Mouse (Mus musculus) embryo, embryonic 10.5 days (tissue): ENCODE measurements around the gene H2-Aa.
A peak's percentile ranks its signal among the peaks of the same experiment; 100 is the strongest.
"Not testable (repeated sequence)": the region's sequence is repeated elsewhere in the genome, so short reads cannot be mapped to it uniquely, and the experiment has no call there.

Source experiments
- DNase-seq: peaks from one replicate; pipeline ENCODE4 v3.0.0-alpha.2; 2015; ENCODE audit warnings: low spot score

Gene H2-Aa

GRCm38 (mm10) chr17:34287648-34288047, at the start of gene H2-Aa:
H2-Aa (minus strand) TSS chr17:34287823.
- DNase-seq, result peak; percentile 81

GRCm38 (mm10) chr17:34331200-34331599, 43.6 kb upstream of the H2-Aa start:
- DNase-seq, result no peak

- no peak for DNase-seq
These were observed 42.2 kb upstream of the H2-Aa start for GRCm38 (mm10) chr17:34329807-34330206.

GRCm38 (mm10) chr17:34326373-34326772, 38.8 kb upstream of the H2-Aa start:
- DNase-seq, result no peak

GRCm38 (mm10) chr17:34325436-34325835, 37.8 kb upstream of the H2-Aa start, which contains the start of gene H2-Eb2:
H2-Eb2 (plus strand) TSS chr17:34325665.
- peak; percentile 17 for DNase-seq

GRCm38 (mm10) chr17:34317275-34317674, 29.7 kb upstream of the H2-Aa start:
- DNase-seq, result no peak

- no peak for DNase-seq
These were observed 29.1 kb upstream of the H2-Aa start for GRCm38 (mm10) chr17:34316697-34317096.

- DNase-seq, result no peak
These were observed 27.9 kb upstream of the H2-Aa start for GRCm38 (mm10) chr17:34315512-34315911.

- no peak for DNase-seq
These were observed 26.7 kb upstream of the H2-Aa start for GRCm38 (mm10) chr17:34314286-34314685.

GRCm38 (mm10) chr17:34313393-34313792, 25.8 kb upstream of the H2-Aa start:
- peak; percentile 82 for DNase-seq

- DNase-seq, result no peak
These were observed 24.6 kb upstream of the H2-Aa start for GRCm38 (mm10) chr17:34312185-34312584.

GRCm38 (mm10) chr17:34310526-34310925, 22.9 kb upstream of the H2-Aa start:
- not testable (repeated sequence) for DNase-seq

GRCm38 (mm10) chr17:34309683-34310385, 22.2 kb upstream of the H2-Aa start:
- DNase-seq, result peak; percentile 74

- no peak for DNase-seq
These were observed 21.6 kb upstream of the H2-Aa start for GRCm38 (mm10) chr17:34309225-34309624.

GRCm38 (mm10) chr17:34308161-34308560, 20.5 kb upstream of the H2-Aa start:
- no peak for DNase-seq

- DNase-seq, result no peak
These were observed 19.6 kb upstream of the H2-Aa start for GRCm38 (mm10) chr17:34307216-34307615.

- DNase-seq, result no peak
These were observed 18.8 kb upstream of the H2-Aa start for GRCm38 (mm10) chr17:34306407-34306806.

- DNase-seq, result peak; percentile 89
These were observed 17.9 kb upstream of the H2-Aa start, which contains the start of gene H2-Eb1 for GRCm38 (mm10) chr17:34305380-34306030. H2-Eb1 (plus strand) TSS chr17:34305867.

- DNase-seq, result peak; percentile 76
These were observed 17.1 kb upstream of the H2-Aa start for GRCm38 (mm10) chr17:34304751-34305150.

- no peak for DNase-seq
These were observed 16.2 kb upstream of the H2-Aa start for GRCm38 (mm10) chr17:34303789-34304188.

- no peak for DNase-seq
These were observed 14.1 kb upstream of the H2-Aa start for GRCm38 (mm10) chr17:34301670-34302190.

- no peak for DNase-seq
These were observed 13.3 kb upstream of the H2-Aa start for GRCm38 (mm10) chr17:34300691-34301566.
